Mouse (Mus musculus): ENCODE data around the gene Dpp3. TPM values are rescaled to one million over a fixed set of nuclear protein-coding genes. Genes with fewer than 3 reads are reported as not detected.

Dpp3 gene
- total RNA-seq (2012; rRNA removed) (58.7 and 59.4 TPM in 2 replicates), polyA plus RNA-seq (2012; ENCODE audit: insufficient read depth in 1 of 2, insufficient read length in 2 of 2, low read depth in 1 of 2, low replicate concordance in 2 of 2, missing spikeins in 1 of 2) (10 to 100 TPM in 1 of 2 experiments, not detected in 1; 82.7 TPM)

GRCm38 (mm10) chr19:4927904-4928531, at the start of gene Dpp3:
Gene Dpp3, minus strand, starts transcription at chr19:4928287.
- peak; percentile 99 for DNase-seq (ENCODE audit: low read depth, low spot score)
- Histone ChIP-seq H3K9me3 (replicated peaks; ENCODE audit: insufficient read depth, low read length) (no peaks in the 10 kb centered on the region), H3K27me3 (ENCODE audit: control insufficient read depth in 1 of 2, insufficient read depth in 2 of 2, low read length in 2 of 2) (no peaks in the 10 kb centered on the region), H3K4me1 (ENCODE audit: control insufficient read depth in 1 of 2, insufficient read depth in 2 of 2, low read length in 2 of 2) (peaks cover 0 to 9% of the 10 kb centered on the region in 2 experiments; a peak in 2 of 4 replicates), H3K9ac (ENCODE audit: control insufficient read depth, low read depth, low read length, poor library complexity, severe bottlenecking) (peak within 1 kb of the TSS; percentile 86), H3K79me2 (ENCODE audit: control insufficient read depth, insufficient read depth, low read length, poor library complexity) (peaks cover 5% of the 10 kb centered on the region; the same call in 1 of the 2 replicates), H3K4me3 (ENCODE audit: control insufficient read depth in 1 of 2, insufficient read depth in 1 of 2, low read depth in 2 of 2, low read length in 2 of 2) (peak within 1 kb of the TSS; percentile 65 to 84), H3K36me3 (ENCODE audit: control insufficient read depth in 1 of 2, insufficient read depth in 2 of 2, low read length in 2 of 2) (peaks cover 0 to 4% of the 10 kb centered on the region in 2 experiments; a peak in 2 of 4 replicates), H3K27ac (ENCODE audit: control insufficient read depth, low read depth, low read length) (peak within 1 kb of the TSS; percentile 41)
- TF ChIP-seq NELFE (IDR thresholded peaks at IDR 0.05; ENCODE audit: low read depth, low read length), result peak; percentile 80
- TF ChIP-seq TAL1 (IDR thresholded peaks at IDR 0.05; ENCODE audit: low read length), result no peak
- TF ChIP-seq NRF1 (IDR thresholded peaks at IDR 0.05; ENCODE audit: insufficient read depth, low read depth, low read length, poor library complexity, severe bottlenecking), result no peak
- no peak for TF ChIP-seq MAFK (IDR thresholded peaks at IDR 0.05; ENCODE audit: borderline replicate concordance, low read depth, low read length)
- TF ChIP-seq MAZ (IDR thresholded peaks at IDR 0.05; ENCODE audit: low read depth, low read length), result peak; percentile 91
- TF ChIP-seq BHLHE40 (IDR thresholded peaks at IDR 0.05; ENCODE audit: borderline replicate concordance, low read depth, low read length), result no peak
- peak; percentile 81; the same call in 1 of the 2 replicates for TF ChIP-seq POLR2AphosphoS2 (IDR thresholded peaks at IDR 0.05; ENCODE audit: low read length)
- TF ChIP-seq USF2 (IDR thresholded peaks at IDR 0.05; ENCODE audit: borderline replicate concordance in 1 of 2, insufficient read depth in 1 of 2, low read depth in 1 of 2, low read length in 2 of 2), result no peak
- peak; percentile 6; the same call in 1 of the 2 replicates for TF ChIP-seq CHD2 (IDR thresholded peaks at IDR 0.05; ENCODE audit: low read length)
- TF ChIP-seq ETS1 (IDR thresholded peaks at IDR 0.05; ENCODE audit: low read depth, low read length), result no peak
- TF ChIP-seq ELF1 (IDR thresholded peaks at IDR 0.05; ENCODE audit: low read depth, low read length), result peak; percentile 96
- peak; percentile 78; the same call in 1 of the 2 replicates for TF ChIP-seq TBP (IDR thresholded peaks at IDR 0.05; ENCODE audit: low read depth, low read length)
- peak; percentile 95 for TF ChIP-seq SIN3A (IDR thresholded peaks at IDR 0.05; ENCODE audit: low read length)
- TF ChIP-seq ZKSCAN1 (IDR thresholded peaks at IDR 0.05; ENCODE audit: low read depth, low read length), result no peak
- no peak for TF ChIP-seq USF1 (IDR thresholded peaks at IDR 0.05; ENCODE audit: low read depth, low read length)
- peak; percentile 51; the same call in 1 of the 2 replicates for TF ChIP-seq MAX (IDR thresholded peaks at IDR 0.05; ENCODE audit: low read length)
- peak; percentile 71 for TF ChIP-seq ZMIZ1 (IDR thresholded peaks at IDR 0.05; ENCODE audit: low read depth, low read length)
- peak; percentile 90 for TF ChIP-seq MXI1 (IDR thresholded peaks at IDR 0.05; ENCODE audit: low read depth, low read length)
- TF ChIP-seq UBTF (IDR thresholded peaks at IDR 0.05; ENCODE audit: borderline replicate concordance, insufficient read depth, low read depth, low read length), result no peak
- no peak for TF ChIP-seq ZNF384 (IDR thresholded peaks at IDR 0.05; ENCODE audit: low read depth, low read length)
- no peak for TF ChIP-seq E2F4 (IDR thresholded peaks at IDR 0.05; ENCODE audit: borderline replicate concordance, low read depth, low read length)
- TF ChIP-seq RCOR1 (IDR thresholded peaks at IDR 0.05; ENCODE audit: low read depth, low read length), result no peak
- TF ChIP-seq TCF12 (IDR thresholded peaks at IDR 0.05; ENCODE audit: low read depth, low read length), result peak; percentile 33; the same call in 1 of the 2 replicates
- no peak for TF ChIP-seq ZC3H11A (IDR thresholded peaks at IDR 0.05; ENCODE audit: low read depth, low read length)
- TF ChIP-seq CHD1 (IDR thresholded peaks at IDR 0.05; ENCODE audit: low read depth, low read length), result no peak
- no peak for TF ChIP-seq CTCF (IDR thresholded peaks at IDR 0.05 in 2 of 3, conservative IDR thresholded peaks at IDR 0.05 in 1 of 3; ENCODE audit: control insufficient read depth in 1 of 3, insufficient read depth in 1 of 3, low read depth in 2 of 3, low read length in 3 of 3, poor library complexity in 1 of 3, severe bottlenecking in 1 of 3)
- peak; percentile 71 for TF ChIP-seq MYC (IDR thresholded peaks at IDR 0.05; ENCODE audit: low read depth, low read length)
- no peak for TF ChIP-seq GABPA (IDR thresholded peaks at IDR 0.05; ENCODE audit: low read depth, low read length)
- TF ChIP-seq EP300 (IDR thresholded peaks at IDR 0.05; ENCODE audit: low read depth in 1 of 2, low read length in 2 of 2), result no peak
- no peak for TF ChIP-seq JUND (IDR thresholded peaks at IDR 0.05; ENCODE audit: low read depth, low read length)
- no peak for TF ChIP-seq MYB (IDR thresholded peaks at IDR 0.05; ENCODE audit: low read depth, low read length)
- TF ChIP-seq RAD21 (IDR thresholded peaks at IDR 0.05; ENCODE audit: low read depth, low read length), result no peak
- peak; percentile 73 to 89; a peak in 3 of 4 replicates for TF ChIP-seq POLR2A (IDR thresholded peaks at IDR 0.05; ENCODE audit: control insufficient read depth in 1 of 2, insufficient read depth in 1 of 2, low read depth in 1 of 2, low read length in 2 of 2, poor library complexity in 1 of 2)
- TF ChIP-seq SMC3 (IDR thresholded peaks at IDR 0.05; ENCODE audit: low read depth, low read length), result no peak
- peak; percentile 82 for TF ChIP-seq HCFC1 (IDR thresholded peaks at IDR 0.05; ENCODE audit: low read depth, low read length)
- TF ChIP-seq MEF2A (IDR thresholded peaks at IDR 0.05; ENCODE audit: extremely low read depth, insufficient replicate concordance, low read depth, low read length, poor library complexity, severe bottlenecking), result no peak

Data from MEL (cell line).